Mouse (Mus musculus): ENCODE measurements around the gene Eogt. TPM values are rescaled to one million over a fixed set of nuclear protein-coding genes. Genes with fewer than 3 reads are reported as not detected.

The Eogt gene
- polyA plus RNA-seq, 1 experiment, result 4.5 TPM

DNA sequence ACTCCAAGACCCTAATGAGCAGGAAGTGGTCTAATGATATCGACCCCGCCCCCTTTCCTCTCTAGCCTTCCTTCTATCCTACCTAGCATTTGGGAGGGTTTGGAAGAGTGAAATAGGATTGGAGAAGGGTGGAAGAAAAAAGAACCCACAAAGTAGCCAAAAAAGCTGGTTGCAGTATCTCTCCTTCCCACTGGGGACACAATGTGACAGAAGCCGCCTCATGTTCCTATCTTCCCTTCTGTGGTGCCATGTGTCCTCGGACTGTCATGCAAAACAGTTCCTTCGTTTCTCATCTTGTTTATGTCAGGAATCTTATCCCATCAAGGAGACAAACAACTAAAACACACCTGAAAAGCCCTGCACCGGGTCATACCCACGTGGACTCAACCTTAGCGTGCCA, 42.9 kb downstream of the Eogt start:
- Histone ChIP-seq H3K27ac (ENCODE audit: control insufficient read depth, insufficient read depth, low read depth, low read length) (no peak overlapping the region), H3K4me1 (ENCODE audit: control insufficient read depth, insufficient read depth, low read length) (no peaks in the 10 kb centered on the region), H3K4me3 (ENCODE audit: control insufficient read depth, low read depth, low read length) (no peak overlapping the region), H3K27me3 (ENCODE audit: control insufficient read depth, insufficient read depth, low read length) (no peaks in the 10 kb centered on the region), H3K36me3 (ENCODE audit: control insufficient read depth, insufficient read depth, low read length) (no peaks in the 10 kb centered on the region)
- TF ChIP-seq POLR2A (IDR thresholded peaks at IDR 0.05; ENCODE audit: control insufficient read depth, low read depth, low read length), result no peak
- no peak for TF ChIP-seq CTCF (IDR thresholded peaks at IDR 0.05; ENCODE audit: control insufficient read depth, insufficient read depth, insufficient replicate concordance, low read depth, low read length)

GRCm38 (mm10) chr6:97104264-97104852, 44.6 kb downstream of the Eogt start:
- H3K4me1 ChIP-seq (ENCODE audit: control insufficient read depth, insufficient read depth, low read length), result no peaks in the 10 kb centered on the region
- H3K27ac ChIP-seq (ENCODE audit: control insufficient read depth, insufficient read depth, low read depth, low read length), result no peak overlapping the region
- peak; percentile 30; the same call in 1 of the 2 replicates for TF ChIP-seq CTCF (IDR thresholded peaks at IDR 0.05; ENCODE audit: control insufficient read depth, insufficient read depth, insufficient replicate concordance, low read depth, low read length)
- no peak for TF ChIP-seq POLR2A (IDR thresholded peaks at IDR 0.05; ENCODE audit: control insufficient read depth, low read depth, low read length)
- no peaks in the 10 kb centered on the region for H3K36me3 ChIP-seq (ENCODE audit: control insufficient read depth, insufficient read depth, low read length)
- H3K4me3 ChIP-seq (ENCODE audit: control insufficient read depth, low read depth, low read length), result no peak overlapping the region
- no peaks in the 10 kb centered on the region for H3K27me3 ChIP-seq (ENCODE audit: control insufficient read depth, insufficient read depth, low read length)

DNA sequence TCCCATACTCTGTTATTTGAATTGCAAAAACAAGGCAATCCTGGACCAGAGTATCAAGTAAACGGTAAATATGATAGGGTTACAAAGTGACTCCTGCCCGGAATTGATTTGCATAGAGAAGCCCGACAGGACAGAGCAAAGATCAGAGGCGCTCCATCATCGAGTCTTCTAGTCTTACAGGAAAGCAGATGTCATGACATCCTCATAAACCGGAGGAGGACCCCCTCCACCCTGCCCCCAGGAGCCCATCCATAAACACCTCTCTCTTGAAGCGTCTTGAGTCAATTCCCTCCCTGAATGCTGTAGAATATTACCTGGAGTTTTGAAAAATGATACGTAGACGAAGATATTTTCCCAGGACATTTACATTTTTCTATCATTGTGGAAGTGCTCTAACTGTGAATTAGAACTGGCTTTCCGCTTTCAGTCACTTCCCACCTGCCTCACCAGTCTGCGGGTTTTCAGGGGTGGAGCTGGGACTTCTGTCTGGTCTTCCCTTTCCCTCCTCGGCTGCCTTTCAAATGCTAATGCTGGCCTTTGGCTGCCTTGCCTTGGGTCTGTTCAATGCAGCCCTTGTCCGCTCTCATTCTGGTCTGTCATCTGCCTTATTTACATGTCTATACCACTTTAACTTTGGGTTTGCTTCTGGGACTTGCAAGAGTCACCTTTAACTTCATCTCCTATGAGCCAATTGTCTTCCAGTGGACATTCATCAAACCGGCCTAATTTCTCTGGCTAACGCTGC, 46.9 kb downstream of the Eogt start:
- no peaks in the 10 kb centered on the region for H3K36me3 ChIP-seq (ENCODE audit: control insufficient read depth, insufficient read depth, low read length)
- no peaks in the 10 kb centered on the region for H3K4me1 ChIP-seq (ENCODE audit: control insufficient read depth, insufficient read depth, low read length)
- no peak overlapping the region for H3K4me3 ChIP-seq (ENCODE audit: control insufficient read depth, low read depth, low read length)
- no peak overlapping the region for H3K27ac ChIP-seq (ENCODE audit: control insufficient read depth, insufficient read depth, low read depth, low read length)
- TF ChIP-seq CTCF (IDR thresholded peaks at IDR 0.05; ENCODE audit: control insufficient read depth, insufficient read depth, insufficient replicate concordance, low read depth, low read length), result no peak
- TF ChIP-seq POLR2A (IDR thresholded peaks at IDR 0.05; ENCODE audit: control insufficient read depth, low read depth, low read length), result no peak
- H3K27me3 ChIP-seq (ENCODE audit: control insufficient read depth, insufficient read depth, low read length), result no peaks in the 10 kb centered on the region

DNA sequence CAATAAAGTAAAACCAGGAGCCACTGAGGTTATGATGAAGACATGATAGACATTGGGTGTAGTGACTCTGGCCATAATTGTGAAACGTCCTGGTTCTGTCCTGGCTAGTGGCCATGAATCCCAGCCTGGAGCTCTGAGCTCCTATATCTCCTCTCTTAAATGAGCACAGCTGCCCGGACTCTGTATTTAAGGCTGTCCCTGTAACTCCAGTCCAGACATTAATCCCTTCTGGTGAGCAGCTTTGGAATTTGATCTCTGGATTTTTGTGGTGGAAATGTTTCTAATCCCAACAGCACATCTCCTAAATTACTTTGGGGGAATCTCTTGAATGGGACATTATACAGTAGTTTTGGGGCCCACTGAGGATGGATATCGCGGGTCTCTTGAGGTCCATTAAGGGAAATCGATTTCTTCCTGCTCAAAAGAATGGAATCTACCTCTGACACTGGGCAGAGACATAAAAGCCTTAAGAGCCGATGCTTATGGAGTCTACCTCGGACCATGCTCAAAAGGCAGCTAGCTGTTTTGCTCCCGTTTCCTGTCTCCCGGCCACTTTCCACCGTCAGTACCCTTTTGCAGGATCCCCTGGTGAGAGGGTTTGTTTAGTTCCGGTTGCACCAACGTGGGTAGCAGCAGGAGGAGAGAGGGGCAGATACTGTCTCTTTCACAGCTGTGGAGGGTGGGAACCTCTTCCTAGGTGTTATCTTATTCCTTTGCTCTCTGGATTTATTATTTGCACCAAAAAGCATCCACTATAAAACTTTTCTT, 47.6 kb downstream of the Eogt start:
- TF ChIP-seq CTCF (IDR thresholded peaks at IDR 0.05; ENCODE audit: control insufficient read depth, insufficient read depth, insufficient replicate concordance, low read depth, low read length) (no peak), POLR2A (IDR thresholded peaks at IDR 0.05; ENCODE audit: control insufficient read depth, low read depth, low read length) (no peak)
- Histone ChIP-seq H3K4me3 (ENCODE audit: control insufficient read depth, low read depth, low read length) (no peak overlapping the region), H3K36me3 (ENCODE audit: control insufficient read depth, insufficient read depth, low read length) (no peaks in the 10 kb centered on the region), H3K27ac (ENCODE audit: control insufficient read depth, insufficient read depth, low read depth, low read length) (no peak overlapping the region), H3K4me1 (ENCODE audit: control insufficient read depth, insufficient read depth, low read length) (no peaks in the 10 kb centered on the region), H3K27me3 (ENCODE audit: control insufficient read depth, insufficient read depth, low read length) (no peaks in the 10 kb centered on the region)

DNA sequence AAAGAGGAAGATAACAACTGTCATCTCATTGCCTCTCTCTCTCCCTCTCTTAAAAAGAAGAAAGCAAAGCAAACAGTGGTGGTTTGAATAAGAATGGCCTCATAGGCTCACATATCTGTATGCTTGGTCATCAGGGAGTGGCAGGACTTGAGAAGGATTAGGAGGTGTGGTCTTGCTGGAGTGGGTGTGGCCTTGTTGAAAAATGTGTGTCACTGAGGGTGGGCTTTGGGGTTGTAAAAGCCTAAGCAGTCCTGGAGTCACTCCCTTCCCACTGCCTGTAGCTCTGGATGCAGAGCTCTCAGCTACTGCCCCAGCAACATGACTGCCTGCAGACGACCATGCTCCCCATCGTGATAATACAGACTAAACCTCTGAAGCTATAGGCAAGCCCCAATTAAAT, 66.6 kb downstream of the Eogt start:
- H3K36me3 ChIP-seq (ENCODE audit: control insufficient read depth, insufficient read depth, low read length), result no peaks in the 10 kb centered on the region
- no peak overlapping the region for H3K27ac ChIP-seq (ENCODE audit: control insufficient read depth, insufficient read depth, low read depth, low read length)
- no peak overlapping the region for H3K4me3 ChIP-seq (ENCODE audit: control insufficient read depth, low read depth, low read length)
- TF ChIP-seq POLR2A (IDR thresholded peaks at IDR 0.05; ENCODE audit: control insufficient read depth, low read depth, low read length), result no peak
- no peak for TF ChIP-seq CTCF (IDR thresholded peaks at IDR 0.05; ENCODE audit: control insufficient read depth, insufficient read depth, insufficient replicate concordance, low read depth, low read length)
- no peaks in the 10 kb centered on the region for H3K27me3 ChIP-seq (ENCODE audit: control insufficient read depth, insufficient read depth, low read length)
- no peaks in the 10 kb centered on the region for H3K4me1 ChIP-seq (ENCODE audit: control insufficient read depth, insufficient read depth, low read length)

DNA sequence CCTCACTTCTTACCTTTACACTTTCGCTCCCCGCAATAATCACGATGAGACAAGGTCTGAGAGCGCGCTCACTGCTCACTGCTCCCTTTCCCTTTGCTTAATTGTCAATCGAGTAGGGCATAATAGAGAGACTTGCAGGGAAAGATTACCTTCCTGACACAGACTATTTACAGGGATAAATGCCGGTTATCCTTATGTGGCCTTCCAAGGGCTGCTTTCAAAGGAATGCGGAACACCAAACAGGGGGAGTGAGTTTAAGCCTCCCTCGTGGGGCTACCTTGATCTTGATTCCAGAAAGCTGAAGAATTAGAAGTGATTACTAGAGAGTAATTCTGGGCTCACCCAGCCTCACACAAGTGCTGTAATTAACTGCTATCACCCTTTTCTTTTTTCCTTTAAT, 69.0 kb downstream of the Eogt start:
- no peaks in the 10 kb centered on the region for H3K27me3 ChIP-seq (ENCODE audit: control insufficient read depth, insufficient read depth, low read length)
- no peaks in the 10 kb centered on the region for H3K36me3 ChIP-seq (ENCODE audit: control insufficient read depth, insufficient read depth, low read length)
- TF ChIP-seq CTCF (IDR thresholded peaks at IDR 0.05; ENCODE audit: control insufficient read depth, insufficient read depth, insufficient replicate concordance, low read depth, low read length), result no peak
- no peak for TF ChIP-seq POLR2A (IDR thresholded peaks at IDR 0.05; ENCODE audit: control insufficient read depth, low read depth, low read length)
- H3K4me3 ChIP-seq (ENCODE audit: control insufficient read depth, low read depth, low read length), result no peak overlapping the region
- no peak overlapping the region for H3K27ac ChIP-seq (ENCODE audit: control insufficient read depth, insufficient read depth, low read depth, low read length)
- no peaks in the 10 kb centered on the region for H3K4me1 ChIP-seq (ENCODE audit: control insufficient read depth, insufficient read depth, low read length)

DNA sequence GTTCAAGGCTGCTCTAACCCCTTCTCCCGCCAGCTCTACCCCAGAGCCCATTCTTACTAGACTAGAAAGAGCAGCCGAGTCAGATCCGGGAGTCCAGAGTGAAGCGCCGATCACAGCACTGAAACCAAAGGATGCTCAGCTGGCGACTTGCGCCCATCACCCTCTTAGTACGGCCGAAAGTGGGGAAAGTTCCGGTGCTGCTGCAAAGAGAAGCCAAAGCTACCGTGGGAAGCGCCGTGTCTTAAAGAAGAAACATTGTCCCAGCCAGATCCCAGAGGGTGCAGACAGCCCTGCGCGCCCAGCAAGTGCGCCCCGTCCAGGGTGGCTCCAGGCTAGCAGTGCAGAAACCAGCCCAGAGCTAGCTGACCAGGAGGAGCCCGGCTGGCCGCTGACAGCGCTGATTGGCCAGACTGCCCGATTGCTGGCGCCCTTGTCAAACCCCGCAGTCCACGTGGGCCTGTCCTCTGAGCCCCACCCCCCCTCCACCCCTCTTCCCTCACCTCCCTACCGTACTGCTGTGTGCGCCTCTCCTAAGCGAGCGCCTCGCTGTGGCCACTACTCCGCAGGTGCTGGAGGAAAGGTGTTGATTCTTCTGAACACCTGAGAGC, 88.8 kb downstream of the Eogt start, which contains the start of gene Fam19a4:
Gene Fam19a4, minus strand, starts transcription at position 340 of the 608 bp plus-strand sequence.
- H3K4me3 ChIP-seq (ENCODE audit: control insufficient read depth, low read depth, low read length), result peak within 1 kb of the TSS; percentile 28; the same call in 1 of the 2 replicates
- TF ChIP-seq CTCF (IDR thresholded peaks at IDR 0.05; ENCODE audit: control insufficient read depth, insufficient read depth, insufficient replicate concordance, low read depth, low read length) (no peak), POLR2A (IDR thresholded peaks at IDR 0.05; ENCODE audit: control insufficient read depth, low read depth, low read length) (no peak)
- H3K27ac ChIP-seq (ENCODE audit: control insufficient read depth, insufficient read depth, low read depth, low read length), result no peak within 1 kb of the TSS
- no peaks in the 10 kb centered on the region for H3K27me3 ChIP-seq (ENCODE audit: control insufficient read depth, insufficient read depth, low read length)
- no peaks in the 10 kb centered on the region; the same call in 1 of the 2 replicates for H3K4me1 ChIP-seq (ENCODE audit: control insufficient read depth, insufficient read depth, low read length)
- H3K36me3 ChIP-seq (ENCODE audit: control insufficient read depth, insufficient read depth, low read length), result no peaks in the 10 kb centered on the region

Other genes starting within 250 kb of the Eogt start
- gene Fam19a4, start 88.8 kb downstream of the Eogt start, polyA plus RNA-seq (2012; rRNA removed), result 1.0 and 1.1 TPM in 2 replicates
- gene Tmf1, start 29.9 kb upstream of the Eogt start, polyA plus RNA-seq (2012; rRNA removed), result 28.8 and 29.5 TPM in 2 replicates
- gene Uba3, start 56.5 kb upstream of the Eogt start, polyA plus RNA-seq (2012; rRNA removed), result 8.5 and 12.9 TPM in 2 replicates
- 7.8 and 8.1 TPM in 2 replicates for gene Arl6ip5, start 61.5 kb upstream of the Eogt start, polyA plus RNA-seq (2012; rRNA removed)
- gene Lmod3, start 103.6 kb upstream of the Eogt start, polyA plus RNA-seq (2012; rRNA removed), result 0.10 and 0.11 TPM in 2 replicates

Data from testis, adult 2 months (tissue).